Mouse (Mus musculus) forebrain, embryonic 11.5 days (tissue): ENCODE measurements at regions not wholly inside any gene's neighbourhood (a gene's known extent, or its start where the extent isn't known, plus 50 kb on each side); places are given as distances from the start of the nearest gene placed in this dataset.

Experiments used
- ATAC-seq: fragments of 200-750 bp; cut with Nextera tagmentation; replicated peaks from 2 replicates; pipeline ENCODE4 v1.8.0; 2017; ENCODE audit warnings: moderate TSS enrichment; ENCODE audit not compliant: low FRiP score
- DNase-seq: peaks from one replicate; pipeline ENCODE4 v3.0.0-alpha.2; 2017; ENCODE audit warnings: low spot score
- H3K27ac ChIP-seq: fragments of 300-500 bp; sonication (generic); 2 replicates; pipeline ENCODE4 v1.5.1; 2014; ENCODE audit warnings: low read depth, low read length
- H3K27me3 ChIP-seq: fragments of 300-500 bp; sonication (generic); 2 replicates; pipeline ENCODE4 v1.6.1; 2014; ENCODE audit warnings: mild to moderate bottlenecking, low read length, mixed read lengths; ENCODE audit not compliant: control insufficient read depth, insufficient read depth
- H3K36me3 ChIP-seq: fragments of 300-500 bp; sonication (generic); 2 replicates; pipeline ENCODE4 v1.6.1; 2014; ENCODE audit warnings: mild to moderate bottlenecking, low read length, moderate library complexity, mixed read lengths; ENCODE audit not compliant: control insufficient read depth, insufficient read depth
- H3K4me1 ChIP-seq: fragments of 300-500 bp; sonication (generic); replicated peaks from 2 replicates; pipeline ENCODE4 v1.6.1; 2014; ENCODE audit warnings: low read length, mixed read lengths; ENCODE audit not compliant: control insufficient read depth, insufficient read depth
- H3K4me2 ChIP-seq: fragments of 300-500 bp; sonication (generic); 2 replicates; pipeline ENCODE4 v1.6.1; 2014; ENCODE audit warnings: low read depth, mild to moderate bottlenecking, low read length, moderate library complexity, mixed read lengths; ENCODE audit not compliant: severe bottlenecking
- H3K4me3 ChIP-seq: fragments of 300-500 bp; sonication (generic); 2 replicates; pipeline ENCODE4 v1.5.1; 2014; ENCODE audit warnings: low read depth, low read length
- H3K9ac ChIP-seq: fragments of 300-500 bp; sonication (generic); 2 replicates; pipeline ENCODE4 v1.6.1; 2014; ENCODE audit warnings: low read length
- H3K9me3 ChIP-seq: fragments of 300-500 bp; sonication (generic); 2 replicates; pipeline ENCODE4 v1.6.1; 2016; ENCODE audit warnings: low read length, mixed read lengths; ENCODE audit not compliant: control insufficient read depth
- WGBS: fragments of 180-500 bp; shearing (Covaris S2); extraction: QIAGEN DNeasy Blood & Tissue Kit; methylation state at CpG from one replicate; pipeline ENCODE4 v1.1.7; 2014; 5-methylcytosine and 5-hydroxymethylcytosine counted together

- WGBS = 89% methylated on average over 3 of the region's 3 CpGs
- H3K4me3 ChIP-seq = no peak overlapping the region
- H3K27ac ChIP-seq = no peak overlapping the region
- no peak for ATAC-seq
- no peak overlapping the region for H3K9ac ChIP-seq
- no peaks in the 10 kb centered on the region for H3K27me3 ChIP-seq
- H3K9me3 ChIP-seq = no peaks in the 10 kb centered on the region
- no peaks in the 10 kb centered on the region for H3K36me3 ChIP-seq
- H3K4me1 ChIP-seq = no peaks in the 10 kb centered on the region
- no peak overlapping the region for H3K4me2 ChIP-seq
- no peak for DNase-seq
Observed at GRCm38 (mm10) chr3:118418981-118419380, 142.9 kb upstream of the Dpyd start.

GRCm38 (mm10) chr3:118421701-118422100, 140.2 kb upstream of the Dpyd start:
- H3K4me2 ChIP-seq = no peak overlapping the region
- ATAC-seq (no peak), DNase-seq (no peak)
- H3K27ac ChIP-seq = no peak overlapping the region
- no peak overlapping the region for H3K4me3 ChIP-seq
- H3K36me3 ChIP-seq = no peaks in the 10 kb centered on the region
- H3K9ac ChIP-seq = no peak overlapping the region
- 51% methylated on average over 3 of the region's 3 CpGs for WGBS
- H3K27me3 ChIP-seq = no peaks in the 10 kb centered on the region
- no peaks in the 10 kb centered on the region for H3K9me3 ChIP-seq
- no peaks in the 10 kb centered on the region; the same call in 1 of the 2 replicates for H3K4me1 ChIP-seq

- Histone ChIP-seq H3K9ac (peak overlapping the region; percentile 4; the same call in 1 of the 2 replicates), H3K4me1 (no peaks in the 10 kb centered on the region; the same call in 1 of the 2 replicates), H3K9me3 (no peaks in the 10 kb centered on the region), H3K36me3 (no peaks in the 10 kb centered on the region), H3K27me3 (no peaks in the 10 kb centered on the region), H3K27ac (no peak overlapping the region), H3K4me3 (peak overlapping the region; percentile 22), H3K4me2 (peak overlapping the region; percentile 53)
- WGBS = 4% methylated on average over 19 of the region's 19 CpGs
- ATAC-seq (peak; percentile 68), DNase-seq (peak; percentile 83)
Observed at GRCm38 (mm10) chr3:118425748-118426147, 136.2 kb upstream of the Dpyd start.

GRCm38 (mm10) chr3:118428523-118428922, 133.4 kb upstream of the Dpyd start:
- Histone ChIP-seq H3K9me3 (no peaks in the 10 kb centered on the region), H3K27me3 (peaks cover 13% of the 10 kb centered on the region; the same call in 1 of the 2 replicates), H3K4me3 (no peak overlapping the region), H3K36me3 (no peaks in the 10 kb centered on the region), H3K27ac (no peak overlapping the region), H3K4me1 (peaks cover 2% of the 10 kb centered on the region; the same call in 1 of the 2 replicates), H3K4me2 (no peak overlapping the region), H3K9ac (no peak overlapping the region)
- WGBS = 7% methylated on average over 5 of the region's 5 CpGs
- DNase-seq = peak; percentile 77
- ATAC-seq = no peak

- 6% methylated on average over 29 of the region's 29 CpGs for WGBS
- Histone ChIP-seq H3K4me3 (peak overlapping the region; percentile 37), H3K36me3 (no peaks in the 10 kb centered on the region), H3K27ac (peak overlapping the region; percentile 65; the same call in 1 of the 2 replicates), H3K9ac (peak overlapping the region; percentile 59), H3K9me3 (no peaks in the 10 kb centered on the region), H3K27me3 (peaks cover 13% of the 10 kb centered on the region; the same call in 1 of the 2 replicates), H3K4me2 (peak overlapping the region; percentile 64), H3K4me1 (peaks cover 3% of the 10 kb centered on the region; the same call in 1 of the 2 replicates)
- DNase-seq (peak; percentile 79), ATAC-seq (peak; percentile 26; the same call in 1 of the 2 replicates)
Observed at GRCm38 (mm10) chr3:118429825-118430630, 131.9 kb upstream of the Dpyd start.

GRCm38 (mm10) chr3:118430631-118430906, 131.4 kb upstream of the Dpyd start:
- Histone ChIP-seq H3K9me3 (no peaks in the 10 kb centered on the region), H3K36me3 (no peaks in the 10 kb centered on the region), H3K4me2 (peak overlapping the region; percentile 64), H3K27me3 (peaks cover 18% of the 10 kb centered on the region; the same call in 1 of the 2 replicates), H3K4me1 (peaks cover 3% of the 10 kb centered on the region; the same call in 1 of the 2 replicates), H3K27ac (peak overlapping the region; percentile 65; the same call in 1 of the 2 replicates), H3K9ac (peak overlapping the region; percentile 59), H3K4me3 (peak overlapping the region; percentile 37)
- WGBS = under 1% methylated on average over 7 of the region's 7 CpGs
- no peak for ATAC-seq
- DNase-seq = no peak

- Histone ChIP-seq H3K9me3 (no peaks in the 10 kb centered on the region), H3K4me2 (peak overlapping the region; percentile 64), H3K27ac (0 out of 2 replicates have a peak overlapping the region, but pooled peaks have one; percentile 37), H3K27me3 (peaks cover 19% of the 10 kb centered on the region; the same call in 1 of the 2 replicates), H3K4me1 (peaks cover 3% of the 10 kb centered on the region; the same call in 1 of the 2 replicates), H3K9ac (peak overlapping the region; percentile 59), H3K4me3 (peak overlapping the region; percentile 37), H3K36me3 (no peaks in the 10 kb centered on the region)
- ATAC-seq (peak; percentile 64; the same call in 1 of the 2 replicates), DNase-seq (peak; percentile 90)
- 2% methylated on average over 22 of the region's 22 CpGs for WGBS
Observed at GRCm38 (mm10) chr3:118431031-118431723, 130.8 kb upstream of the Dpyd start.

- no peak overlapping the region; the same call in 1 of the 2 replicates for H3K27ac ChIP-seq
- H3K27me3 ChIP-seq = peaks cover 19% of the 10 kb centered on the region; the same call in 1 of the 2 replicates
- H3K36me3 ChIP-seq = no peaks in the 10 kb centered on the region
- H3K4me2 ChIP-seq = peak overlapping the region; percentile 81
- 1% methylated on average over 31 of the region's 31 CpGs for WGBS
- peak overlapping the region; percentile 47 for H3K4me3 ChIP-seq
- ATAC-seq (peak; percentile 57), DNase-seq (peak; percentile 72)
- peak overlapping the region; percentile 53 for H3K9ac ChIP-seq
- H3K4me1 ChIP-seq = 0 out of 2 replicates have a peak, but pooled peaks cover 3% of the 10 kb centered on the region
- no peaks in the 10 kb centered on the region for H3K9me3 ChIP-seq
Observed at GRCm38 (mm10) chr3:118433441-118434021, 128.4 kb upstream of the Dpyd start.
